Mouse (Mus musculus) left cerebral cortex, postnatal 25 days (tissue): ENCODE measurements at regions not wholly inside any gene's neighbourhood (a gene's known extent, or its start where the extent isn't known, plus 50 kb on each side); places are given as distances from the start of the nearest gene placed in this dataset.

Experiments
- DNase-seq, 2 experiments: peaks; one replicate each; pipeline ENCODE4 v3.0.0; 2022; ENCODE audit warnings: low spot score in 2 of 2, mixed read lengths in 1 of 2
- intact Hi-C: fragments of 180-260 bp; cut with DNase I; formaldehyde crosslinking; loops from one replicate; pipeline ENCODE4 v1.15.1; 2025

DNA sequence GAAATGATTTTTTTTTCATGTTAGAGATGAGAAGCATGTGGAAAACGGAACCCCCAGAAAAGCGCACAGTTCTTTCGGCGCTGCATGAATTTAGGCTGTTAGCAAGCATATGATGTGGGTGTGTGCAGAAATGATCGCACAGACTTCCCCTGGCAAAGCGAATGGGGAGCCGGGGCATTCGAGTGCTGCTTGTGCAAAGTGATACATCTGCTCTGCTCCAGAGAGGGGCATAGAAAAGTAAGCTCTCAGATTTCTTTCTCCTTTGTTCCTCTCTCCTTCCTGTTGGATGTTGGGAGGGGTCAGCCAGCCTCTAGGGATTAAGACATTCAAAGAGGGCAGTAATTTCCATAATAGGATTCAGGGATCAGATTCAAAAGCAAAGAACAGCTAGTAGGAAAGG is 827.9 kb downstream of the Kcnj2 start:
- intact Hi-C loops, result no loop called here
- peak; percentile 14 to 73 for DNase-seq

DNA sequence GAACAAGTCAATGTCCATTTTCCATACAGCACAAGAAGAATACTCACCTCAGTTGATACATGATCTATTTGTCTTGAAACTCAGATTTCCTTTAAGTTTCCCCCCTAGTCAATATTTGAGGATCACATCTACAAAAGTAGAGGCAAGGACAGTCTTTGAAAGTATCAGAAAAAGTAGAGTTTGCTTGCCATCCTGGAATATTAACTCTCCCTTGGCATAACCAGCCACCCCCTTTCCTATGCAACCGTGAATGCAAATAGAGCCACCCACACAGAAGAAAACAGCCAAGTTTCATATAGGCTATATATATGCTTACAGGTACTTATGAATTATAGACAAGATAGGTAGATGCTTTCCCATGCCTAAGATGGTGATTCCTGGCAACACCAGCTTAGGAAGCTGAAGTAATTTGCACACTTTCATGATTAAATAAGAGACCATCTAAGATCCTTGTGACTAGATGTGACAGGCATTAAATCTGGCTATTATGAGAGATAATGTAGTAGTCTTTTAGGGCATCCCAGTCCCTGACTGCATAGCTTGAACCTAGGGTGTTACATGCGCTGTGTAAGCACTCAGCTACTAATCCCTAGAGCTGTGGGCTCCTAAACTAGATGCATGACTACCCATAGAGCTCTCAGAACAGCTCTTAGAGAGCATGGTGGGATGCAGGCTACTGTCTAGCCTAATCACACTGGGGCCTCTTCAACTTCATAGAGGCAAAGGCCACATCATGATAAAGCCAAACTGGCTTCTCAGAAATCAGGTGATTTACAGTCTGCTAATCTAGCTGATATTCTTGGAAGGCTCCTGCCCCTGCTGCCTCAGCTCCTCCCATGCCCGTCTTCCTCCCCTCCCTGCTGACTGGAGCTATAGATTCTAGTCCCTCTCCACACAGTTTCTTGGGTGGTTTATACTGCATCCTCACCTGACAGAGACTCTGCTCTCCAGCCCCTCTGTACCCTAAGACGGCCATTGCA is 829.5 kb downstream of the Kcnj2 start:
- intact Hi-C loops, result no loop called here
- DNase-seq, result no peak

GRCm38 (mm10) chr11:111897001-111897400 is 831.0 kb downstream of the Kcnj2 start:
- intact Hi-C loops, result no loop called here

DNA sequence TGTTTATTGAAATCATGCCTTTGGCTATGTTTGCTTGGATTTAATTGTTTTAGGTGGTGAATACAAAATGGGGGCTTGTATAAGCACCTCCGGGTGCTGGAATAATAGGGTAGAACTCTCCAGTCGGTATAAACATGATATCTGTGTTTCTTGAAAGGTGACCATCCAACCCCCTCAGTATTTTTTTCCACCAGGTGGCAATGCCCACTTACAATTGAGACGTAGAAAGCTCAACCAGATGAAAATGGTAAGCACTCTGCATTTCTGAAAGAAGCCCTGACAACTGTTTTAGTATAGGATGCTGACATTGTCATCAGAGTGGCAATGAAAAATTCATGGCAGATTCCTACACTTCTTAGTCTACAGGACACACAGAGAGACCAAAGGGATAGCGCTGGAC is 838.1 kb downstream of the Kcnj2 start:
- intact Hi-C loops, result loop anchor here (2.0 kb wide), 1 partner anchor 1261 kb away; no protein-coding TSS in a partner anchor
- DNase-seq, result peak in 1 of 2 experiments; percentile 17

More at GRCm38 (mm10) chr11:111897001-111897400, 831.0 kb downstream of the Kcnj2 start:
- DNase-seq, result no peak

GRCm38 (mm10) chr11:111913891-111914290 is 847.9 kb downstream of the Kcnj2 start:
- intact Hi-C loops, result loop anchor here (10.0 kb wide), 1 partner anchor 861 kb away; no protein-coding TSS in a partner anchor
- DNase-seq, result peak; percentile 19 to 90

- intact Hi-C loops, result no loop called here
- DNase-seq, result no peak
These were observed 855.7 kb upstream of the Sox9 start for GRCm38 (mm10) chr11:111926336-111926735.

GRCm38 (mm10) chr11:111929366-111929765 is 852.7 kb upstream of the Sox9 start:
- intact Hi-C loops, result no loop called here
- DNase-seq, result no peak

- intact Hi-C loops, result no loop called here
- DNase-seq, result no peak
These were observed 850.0 kb upstream of the Sox9 start for GRCm38 (mm10) chr11:111932052-111932451.

DNA sequence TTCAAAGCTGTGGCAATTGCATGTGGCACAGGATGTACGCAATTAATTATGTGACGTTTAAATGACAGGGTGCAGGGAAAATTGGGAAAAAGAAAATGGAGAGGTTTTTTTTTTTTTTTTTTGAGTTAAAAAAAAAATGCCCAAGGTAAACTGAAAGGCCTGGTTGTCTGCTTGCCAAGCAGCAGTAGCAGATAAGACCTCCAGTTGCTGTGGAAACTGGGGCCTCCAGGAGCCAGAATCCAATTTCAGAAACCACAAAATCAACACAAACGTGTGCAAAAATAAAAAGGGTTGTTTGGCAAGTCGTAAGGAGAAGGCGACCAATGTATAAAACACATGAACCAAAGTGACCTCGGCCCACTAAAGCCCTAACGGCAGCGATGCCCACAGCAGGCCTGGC is 837.7 kb upstream of the Sox9 start:
- no peak for DNase-seq
- intact Hi-C loops, result no loop called here

DNA sequence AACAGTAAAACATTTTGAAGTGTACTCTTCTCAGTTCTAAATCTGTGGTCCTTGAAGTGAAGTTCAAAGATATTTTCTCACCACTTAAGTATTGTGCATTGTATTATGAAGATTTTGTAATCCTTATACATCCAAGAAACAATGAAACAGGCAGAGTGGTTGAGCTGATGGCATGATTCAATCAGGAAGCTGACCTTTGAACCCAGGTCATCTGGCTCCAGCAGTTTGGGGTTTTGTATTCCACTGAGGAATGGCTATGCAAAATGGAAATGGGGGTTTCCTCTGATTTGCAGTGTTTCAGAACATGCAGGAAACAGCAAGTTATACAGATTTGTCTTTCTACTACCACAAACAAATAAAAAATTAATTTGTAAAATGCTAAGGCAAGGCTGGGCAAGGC is 836.2 kb upstream of the Sox9 start:
- intact Hi-C loops, result no loop called here
- no peak for DNase-seq

GRCm38 (mm10) chr11:111947671-111948070 is 834.4 kb upstream of the Sox9 start:
- intact Hi-C loops, result no loop called here
- no peak for DNase-seq

DNA sequence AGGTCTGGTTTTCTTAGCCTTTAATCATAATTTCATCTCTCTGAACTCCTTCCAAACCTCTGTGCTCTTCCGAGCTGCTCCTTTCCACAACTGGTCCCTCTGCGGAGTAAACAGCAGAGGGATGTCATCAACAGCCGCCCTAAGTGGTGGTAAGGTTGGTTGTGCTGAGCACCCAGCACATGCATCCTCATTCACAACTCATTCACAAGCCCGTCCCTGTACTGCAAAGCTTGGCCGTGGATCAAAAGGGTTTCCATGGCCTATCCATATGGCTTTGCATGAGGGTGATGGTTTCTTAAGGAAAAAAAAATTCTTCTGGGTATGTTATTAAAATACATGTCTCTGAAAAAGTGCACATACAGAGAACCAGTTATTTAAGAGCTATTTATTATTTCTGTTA is 828.6 kb upstream of the Sox9 start:
- intact Hi-C loops, result no loop called here
- DNase-seq, result no peak

DNA sequence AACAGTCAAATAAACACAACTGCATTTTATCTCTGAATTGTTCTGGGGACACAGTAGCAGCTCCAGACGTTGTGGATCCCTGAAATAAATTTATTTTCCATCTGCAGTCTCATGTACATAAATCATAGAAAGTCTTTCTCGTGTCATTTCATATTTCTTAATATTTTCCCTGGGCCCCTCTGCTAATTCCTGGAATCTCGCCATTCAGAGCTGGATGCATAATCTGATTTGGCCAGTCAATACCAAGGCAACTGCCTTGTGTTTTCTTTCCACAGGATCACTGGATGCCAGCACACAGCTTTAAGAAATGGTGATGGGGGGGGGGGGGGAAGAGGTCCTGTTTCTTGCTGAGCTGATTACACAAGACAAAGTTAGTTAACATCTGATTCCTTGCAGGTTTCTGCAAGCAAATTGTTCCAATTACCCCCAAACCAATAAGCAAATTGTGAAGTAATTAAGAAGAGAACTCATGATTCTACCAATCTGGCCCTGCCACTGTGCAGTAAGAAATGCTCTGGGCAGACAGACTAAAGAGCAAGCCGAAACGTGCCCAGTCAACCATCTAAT is 824.2 kb upstream of the Sox9 start:
- no peak for DNase-seq
- intact Hi-C loops, result no loop called here

- intact Hi-C loops, result no loop called here
- DNase-seq, result peak in 1 of 2 experiments; percentile 4
These were observed 820.8 kb upstream of the Sox9 start for GRCm38 (mm10) chr11:111961047-111961837.

- no peak for DNase-seq
- intact Hi-C loops, result no loop called here
These were observed 820.2 kb upstream of the Sox9 start for GRCm38 (mm10) chr11:111961846-111962245.

DNA sequence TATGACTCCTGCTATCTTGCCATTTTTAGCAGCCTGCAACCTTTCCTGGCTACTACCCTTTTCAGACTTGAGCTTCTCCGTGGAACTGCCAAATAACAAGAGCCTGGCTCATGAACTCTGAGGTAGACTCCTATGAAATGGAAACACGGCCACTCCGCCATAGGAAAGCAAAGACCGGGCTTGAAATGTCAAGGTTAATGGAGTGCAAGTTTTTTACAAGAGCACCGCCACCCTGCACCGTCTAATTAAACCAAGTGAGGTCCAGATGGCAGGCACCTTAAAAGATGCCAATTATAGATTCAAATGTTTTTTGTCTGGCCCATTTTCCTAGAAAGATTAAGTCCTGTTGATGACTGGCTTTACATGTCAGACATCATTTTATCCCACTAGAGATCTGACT is 818.0 kb upstream of the Sox9 start:
- DNase-seq, result no peak
- intact Hi-C loops, result no loop called here

- DNase-seq, result no peak
- intact Hi-C loops, result no loop called here
These were observed 815.6 kb upstream of the Sox9 start for GRCm38 (mm10) chr11:111966401-111966800.

DNA sequence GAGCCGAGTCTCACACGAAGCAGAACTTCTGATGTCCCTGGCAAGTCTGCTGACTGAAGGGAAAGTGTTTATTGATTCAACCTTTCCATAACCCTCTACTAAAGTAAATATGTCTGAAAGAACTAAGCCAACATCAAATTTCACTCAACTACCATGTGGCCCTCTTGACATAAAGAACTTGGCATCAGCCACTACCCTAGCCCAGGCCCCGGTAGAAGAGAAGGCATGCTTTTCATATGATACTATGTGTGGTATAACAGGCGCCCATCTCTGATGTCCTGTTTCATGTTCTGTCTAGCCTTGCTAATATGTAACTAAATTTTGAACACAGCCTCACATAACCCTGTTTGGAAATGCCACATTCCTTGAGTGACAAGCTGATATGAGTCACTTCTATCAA is 811.0 kb upstream of the Sox9 start:
- DNase-seq, result no peak
- intact Hi-C loops, result no loop called here

DNA sequence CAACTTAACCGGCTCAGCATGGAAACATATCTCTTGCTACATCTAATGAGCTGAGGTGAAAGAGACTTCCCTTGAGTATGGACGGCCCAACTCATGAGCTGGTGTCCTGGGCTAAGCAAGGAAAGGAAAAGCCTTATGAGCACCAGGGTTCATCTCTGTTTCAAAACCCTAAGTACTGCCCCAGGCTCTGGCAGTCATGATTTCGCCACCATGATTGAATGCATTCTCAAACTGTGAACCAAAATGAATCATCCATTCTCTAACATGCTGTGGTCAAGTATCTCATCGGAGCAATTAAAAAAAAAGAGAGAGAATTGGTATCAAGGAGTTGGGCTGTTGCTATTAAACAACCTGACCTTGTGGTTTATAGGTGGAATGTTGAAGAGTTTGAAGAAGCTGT is 803.4 kb upstream of the Sox9 start:
- no peak for DNase-seq
- intact Hi-C loops, result no loop called here

- peak in 1 of 2 experiments; percentile 5 for DNase-seq
These were observed 785.6 kb upstream of the Sox9 start for GRCm38 (mm10) chr11:111996395-111996794.

More at GRCm38 (mm10) chr11:111996395-111996794, 785.6 kb upstream of the Sox9 start:
- intact Hi-C loops, result no loop called here
